Mouse (Mus musculus): ENCODE results near the gene Trub2.

DNA sequence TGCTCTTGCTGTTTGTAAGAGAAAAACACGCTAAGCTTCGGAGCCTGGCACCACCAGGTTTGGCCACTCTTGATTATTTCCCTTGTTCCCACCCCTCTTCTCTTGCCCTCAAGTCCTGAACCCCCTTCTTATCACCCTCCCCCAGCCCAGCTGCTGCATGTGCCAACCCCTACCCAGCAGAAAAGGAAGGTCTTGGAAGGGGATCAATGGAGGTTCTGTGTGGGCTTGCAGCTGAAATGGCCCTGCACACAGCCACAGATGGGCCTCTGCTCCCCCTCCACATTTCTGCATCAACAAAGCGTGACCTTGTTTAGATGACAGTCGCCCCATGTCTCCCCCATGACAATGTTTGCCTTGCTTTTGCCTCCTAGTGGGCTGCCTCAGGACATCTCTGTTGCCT lies 42.8 kb upstream of the Trub2 start:
- TF ChIP-seq ZC3H11A (IDR thresholded peaks at IDR 0.05; ENCODE audit: borderline replicate concordance, low read depth, low read length) (no peak), HCFC1 (IDR thresholded peaks at IDR 0.05; ENCODE audit: borderline replicate concordance, insufficient read depth, low read length) (no peak), MAFK (IDR thresholded peaks at IDR 0.05; ENCODE audit: insufficient read depth, low read depth, low read length) (no peak)
